Mouse (Mus musculus): ENCODE data around the gene Dcpp3. TPM values are rescaled to one million over a fixed set of nuclear protein-coding genes. Genes with fewer than 3 reads are reported as not detected.
"Not testable (repeated sequence)": the region's sequence is repeated elsewhere in the genome, so short reads cannot be mapped to it uniquely, and the experiment has no call there.

The Dcpp3 gene
- polyA plus RNA-seq (2015; fragmentation: Nextera tagmentation; extraction: Ambion mirVana) = 1.8 and 2.0 TPM in 2 replicates

DNA sequence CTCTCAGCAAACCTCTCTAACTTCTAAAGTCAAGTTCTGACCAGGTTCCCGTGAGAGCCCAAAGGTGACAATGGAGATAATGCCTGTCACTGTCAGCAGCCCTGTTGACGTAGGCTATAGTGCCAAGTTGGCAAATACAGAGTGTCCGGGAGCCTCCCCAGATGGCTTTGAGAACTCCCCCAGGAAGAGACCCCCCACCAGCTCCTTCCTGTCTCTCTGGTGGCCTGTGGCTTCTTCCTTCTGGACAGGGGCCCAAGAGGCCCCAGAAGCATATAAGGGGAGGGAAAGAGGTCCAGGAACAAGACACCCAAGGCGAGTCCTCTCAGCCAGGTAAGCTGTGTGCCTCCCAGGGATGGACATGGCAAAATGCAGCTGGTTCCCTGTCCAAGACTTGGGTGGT, at the start of gene Dcpp3:
Gene Dcpp3, plus strand, starts transcription at position 301 of the 400 bp plus-strand sequence.
- not testable (repeated sequence) for ATAC-seq (ENCODE audit: borderline replicate concordance, extremely low read depth, low FRiP score, low TSS enrichment); H3K4me1 ChIP-seq; H3K9ac ChIP-seq; H3K36me3 ChIP-seq; H3K4me3 ChIP-seq; H3K9me3 ChIP-seq; H3K27me3 ChIP-seq; H3K4me2 ChIP-seq; H3K27ac ChIP-seq
- 43% methylated on average over 4 of the region's 4 CpGs for WGBS

- no peak for ATAC-seq (ENCODE audit: borderline replicate concordance, extremely low read depth, low FRiP score, low TSS enrichment)
- Histone ChIP-seq H3K4me1 (no peaks in the 10 kb centered on the region), H3K36me3 (no peaks in the 10 kb centered on the region), H3K9ac (no peak within 1 kb of the TSS), H3K9me3 (no peaks in the 10 kb centered on the region), H3K4me3 (no peak within 1 kb of the TSS), H3K4me2 (no peak within 1 kb of the TSS), H3K27me3 (no peaks in the 10 kb centered on the region), H3K27ac (no peak within 1 kb of the TSS)
- 82% methylated on average over 15 of the region's 15 CpGs for WGBS
Measured at GRCm38 (mm10) chr17:23867756-23868155, 49.5 kb upstream of the Dcpp3 start, which contains the start of gene Prss21. TSS of gene Prss21 (plus strand) at chr17:23868056.

DNA sequence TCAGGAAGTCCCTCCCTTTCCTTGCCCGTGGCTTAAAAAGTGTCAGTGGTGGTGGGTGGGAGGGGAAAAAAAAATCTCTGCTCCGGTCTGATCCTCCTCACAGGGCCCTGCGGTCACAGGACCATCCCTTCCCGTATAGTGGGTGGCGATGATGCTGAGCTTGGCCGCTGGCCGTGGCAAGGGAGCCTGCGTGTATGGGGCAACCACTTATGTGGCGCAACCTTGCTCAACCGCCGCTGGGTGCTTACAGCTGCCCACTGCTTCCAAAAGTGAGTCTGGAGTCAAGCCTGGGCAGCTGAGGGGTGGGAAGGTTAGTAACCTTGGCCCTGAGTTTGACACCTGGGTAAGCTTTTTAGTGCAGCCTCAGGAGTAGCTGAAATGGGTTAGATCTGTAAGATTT, 48.7 kb upstream of the Dcpp3 start:
- no peak overlapping the region for H3K4me3 ChIP-seq
- no peak overlapping the region for H3K9ac ChIP-seq
- H3K27ac ChIP-seq = no peak overlapping the region
- no peaks in the 10 kb centered on the region for H3K4me1 ChIP-seq
- ATAC-seq (ENCODE audit: borderline replicate concordance, extremely low read depth, low FRiP score, low TSS enrichment) = no peak
- H3K9me3 ChIP-seq = no peaks in the 10 kb centered on the region
- 83% methylated on average over 11 of the region's 11 CpGs for WGBS
- H3K4me2 ChIP-seq = no peak overlapping the region
- H3K36me3 ChIP-seq = no peaks in the 10 kb centered on the region
- H3K27me3 ChIP-seq = no peaks in the 10 kb centered on the region

DNA sequence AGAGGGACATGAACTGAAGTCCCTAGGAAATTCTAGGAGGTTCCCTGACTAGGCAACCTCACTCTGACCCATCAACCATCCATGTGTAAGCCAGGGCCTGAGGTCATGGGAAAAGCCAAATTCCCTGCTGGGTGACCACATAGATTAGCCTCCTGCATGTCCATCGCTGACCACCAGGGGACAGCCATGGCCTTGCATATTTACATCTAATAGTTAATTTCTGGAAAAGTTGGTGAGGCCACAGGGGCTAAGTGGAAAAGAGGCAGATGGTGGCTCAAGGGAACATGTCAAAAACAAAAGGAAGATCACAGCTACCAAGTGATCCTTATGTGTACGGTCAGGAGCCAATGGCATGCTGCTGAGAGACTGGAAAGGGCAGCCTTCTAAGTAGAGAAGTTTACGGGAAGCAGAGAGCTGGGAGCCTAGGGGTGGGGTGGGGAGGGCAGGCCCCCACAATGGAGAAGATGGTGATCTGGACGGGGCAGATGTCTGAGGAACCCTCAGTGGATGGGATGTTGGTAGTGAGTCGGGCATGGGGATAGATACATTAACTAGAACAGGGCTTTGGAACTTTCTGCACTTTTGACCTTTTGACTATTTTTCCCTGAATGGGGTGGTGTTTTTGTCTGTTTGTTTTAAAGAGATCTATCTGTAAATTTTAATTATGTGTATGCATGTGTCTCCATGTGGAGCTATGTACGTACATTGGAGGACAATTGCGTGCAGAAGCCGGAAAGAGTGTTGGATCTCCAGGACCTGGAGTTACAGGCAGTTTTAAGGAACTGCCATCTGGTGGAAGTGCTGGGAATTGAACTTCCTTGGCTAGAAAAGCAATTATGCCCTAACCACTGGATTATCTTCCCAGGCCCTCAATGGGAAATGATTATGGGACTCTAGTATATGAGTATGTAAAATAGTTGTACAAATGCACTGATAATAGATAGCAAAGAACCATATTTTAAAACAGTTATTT, 43.1 kb upstream of the Dcpp3 start:
- no peak overlapping the region for H3K4me3 ChIP-seq
- no peaks in the 10 kb centered on the region for H3K27me3 ChIP-seq
- no peak overlapping the region for H3K9ac ChIP-seq
- WGBS = 32% methylated on average over 8 of the region's 8 CpGs
- no peak overlapping the region for H3K4me2 ChIP-seq
- no peak overlapping the region for H3K27ac ChIP-seq
- peak; percentile 33; the same call in 1 of the 2 replicates for ATAC-seq (ENCODE audit: borderline replicate concordance, extremely low read depth, low FRiP score, low TSS enrichment)
- no peaks in the 10 kb centered on the region for H3K36me3 ChIP-seq
- no peaks in the 10 kb centered on the region for H3K9me3 ChIP-seq
- no peaks in the 10 kb centered on the region for H3K4me1 ChIP-seq

- Histone ChIP-seq H3K36me3 (no peaks in the 10 kb centered on the region), H3K9me3 (no peaks in the 10 kb centered on the region), H3K9ac (no peak overlapping the region), H3K27me3 (no peaks in the 10 kb centered on the region), H3K4me1 (no peaks in the 10 kb centered on the region), H3K4me3 (no peak overlapping the region), H3K4me2 (no peak overlapping the region), H3K27ac (no peak overlapping the region)
- 48% methylated on average over 3 of the region's 3 CpGs for WGBS
- ATAC-seq (ENCODE audit: borderline replicate concordance, extremely low read depth, low FRiP score, low TSS enrichment) = no peak
Measured at GRCm38 (mm10) chr17:23876741-23877140, 40.5 kb upstream of the Dcpp3 start.

GRCm38 (mm10) chr17:23877166-23877565, 40.1 kb upstream of the Dcpp3 start:
- Histone ChIP-seq H3K4me1 (no peaks in the 10 kb centered on the region), H3K4me2 (no peak overlapping the region), H3K36me3 (no peaks in the 10 kb centered on the region), H3K9ac (no peak overlapping the region), H3K9me3 (no peaks in the 10 kb centered on the region), H3K27me3 (no peaks in the 10 kb centered on the region), H3K27ac (no peak overlapping the region), H3K4me3 (no peak overlapping the region)
- WGBS = 73% methylated on average over 2 of the region's 2 CpGs
- no peak for ATAC-seq (ENCODE audit: borderline replicate concordance, extremely low read depth, low FRiP score, low TSS enrichment)

- not testable (repeated sequence) for H3K27me3 ChIP-seq, H3K9me3 ChIP-seq, H3K36me3 ChIP-seq, H3K9ac ChIP-seq, H3K4me3 ChIP-seq, H3K27ac ChIP-seq, H3K4me1 ChIP-seq, H3K4me2 ChIP-seq
- 0 out of 2 replicates have a peak, but pooled peaks have one; percentile 49 for ATAC-seq (ENCODE audit: borderline replicate concordance, extremely low read depth, low FRiP score, low TSS enrichment)
- WGBS = 34% methylated on average over 4 of the region's 4 CpGs
Measured at GRCm38 (mm10) chr17:23880576-23880975, 36.7 kb upstream of the Dcpp3 start, which contains the start of the genes Dcpp1 and Dcpp2. TSS of gene Dcpp1 (plus strand) at chr17:23880876. TSS of gene Dcpp2 (plus strand) at chr17:23880880.

- Histone ChIP-seq H3K27me3 (no peaks in the 10 kb centered on the region), H3K36me3 (no peaks in the 10 kb centered on the region), H3K4me1 (peaks cover 15% of the 10 kb centered on the region), H3K4me3 (peak overlapping the region; percentile 61), H3K27ac (peak overlapping the region; percentile 98), H3K4me2 (peak overlapping the region; percentile 90), H3K9me3 (no peaks in the 10 kb centered on the region), H3K9ac (peak overlapping the region; percentile 57)
- WGBS = under 1% methylated on average over 29 of the region's 29 CpGs
- peak; percentile 99 for ATAC-seq (ENCODE audit: borderline replicate concordance, extremely low read depth, low FRiP score, low TSS enrichment)
Measured at GRCm38 (mm10) chr17:23924531-23925007, 7.3 kb downstream of the Dcpp3 start.

GRCm38 (mm10) chr17:23925090-23925493, 7.8 kb downstream of the Dcpp3 start:
- 0% methylated on average over 14 of the region's 14 CpGs for WGBS
- ATAC-seq (ENCODE audit: borderline replicate concordance, extremely low read depth, low FRiP score, low TSS enrichment) = peak; percentile 83
- no peaks in the 10 kb centered on the region for H3K36me3 ChIP-seq
- H3K27ac ChIP-seq = peak overlapping the region; percentile 98
- H3K9me3 ChIP-seq = no peaks in the 10 kb centered on the region
- peak overlapping the region; percentile 57 for H3K9ac ChIP-seq
- H3K4me1 ChIP-seq = peaks cover 15% of the 10 kb centered on the region
- H3K4me3 ChIP-seq = peak overlapping the region; percentile 61
- peak overlapping the region; percentile 90 for H3K4me2 ChIP-seq
- no peaks in the 10 kb centered on the region for H3K27me3 ChIP-seq

GRCm38 (mm10) chr17:23931157-23931556, 13.9 kb downstream of the Dcpp3 start:
- peaks cover 3% of the 10 kb centered on the region; the same call in 1 of the 2 replicates for H3K4me1 ChIP-seq
- H3K4me3 ChIP-seq = no peak overlapping the region
- H3K27ac ChIP-seq = no peak overlapping the region
- H3K9me3 ChIP-seq = no peaks in the 10 kb centered on the region
- no peak overlapping the region for H3K4me2 ChIP-seq
- no peaks in the 10 kb centered on the region for H3K27me3 ChIP-seq
- H3K36me3 ChIP-seq = no peaks in the 10 kb centered on the region
- no peak for ATAC-seq (ENCODE audit: borderline replicate concordance, extremely low read depth, low FRiP score, low TSS enrichment)
- WGBS = 40% methylated on average over 5 of the region's 5 CpGs
- H3K9ac ChIP-seq = no peak overlapping the region

DNA sequence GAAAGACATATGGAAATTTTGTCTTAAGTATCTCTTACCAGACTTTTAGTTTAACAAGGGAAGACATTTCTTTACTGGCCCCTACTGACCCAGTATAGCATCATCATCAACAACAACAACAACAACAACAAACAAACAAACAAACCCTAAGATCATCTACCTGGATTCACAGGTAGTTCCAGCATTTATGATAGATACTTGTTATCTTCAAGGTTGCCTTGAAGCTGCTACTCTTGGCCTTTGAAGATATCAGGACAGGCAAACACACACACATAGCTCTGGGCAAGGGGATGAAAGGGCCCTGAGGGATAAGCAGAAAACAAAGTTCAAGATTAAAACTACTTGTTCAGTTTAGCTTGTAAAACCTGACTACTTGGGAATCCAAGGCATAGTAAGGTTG, 24.1 kb downstream of the Dcpp3 start, which contains the start of gene Sbp:
Gene Sbp, plus strand, starts transcription at position 301 of the 400 bp plus-strand sequence.
- Histone ChIP-seq H3K9me3 (no peaks in the 10 kb centered on the region), H3K4me3 (no peak within 1 kb of the TSS), H3K36me3 (no peaks in the 10 kb centered on the region), H3K4me2 (no peak within 1 kb of the TSS), H3K9ac (no peak within 1 kb of the TSS), H3K4me1 (no peaks in the 10 kb centered on the region), H3K27me3 (no peaks in the 10 kb centered on the region), H3K27ac (no peak within 1 kb of the TSS)
- ATAC-seq (ENCODE audit: borderline replicate concordance, extremely low read depth, low FRiP score, low TSS enrichment) = no peak

GRCm38 (mm10) chr17:23947486-23947885, 30.2 kb downstream of the Dcpp3 start:
- ATAC-seq (ENCODE audit: borderline replicate concordance, extremely low read depth, low FRiP score, low TSS enrichment); H3K9me3 ChIP-seq; H3K4me2 ChIP-seq; H3K27me3 ChIP-seq; H3K4me3 ChIP-seq; H3K9ac ChIP-seq; H3K36me3 ChIP-seq; H3K27ac ChIP-seq; H3K4me1 ChIP-seq: not testable (repeated sequence)
- WGBS = 68% methylated on average over 4 of the region's 4 CpGs
